Mouse (Mus musculus) WW6 (cell line): Measurements from ENCODE around the gene Bcar1.
A peak's percentile ranks its signal among the peaks of the same experiment; 100 is the strongest.

Experiments used
- DNase-seq: peaks from one replicate; pipeline ENCODE4 v3.0.0-alpha.2; 2013; ENCODE audit warnings: low read depth, low spot score

Bcar1 gene

DNA sequence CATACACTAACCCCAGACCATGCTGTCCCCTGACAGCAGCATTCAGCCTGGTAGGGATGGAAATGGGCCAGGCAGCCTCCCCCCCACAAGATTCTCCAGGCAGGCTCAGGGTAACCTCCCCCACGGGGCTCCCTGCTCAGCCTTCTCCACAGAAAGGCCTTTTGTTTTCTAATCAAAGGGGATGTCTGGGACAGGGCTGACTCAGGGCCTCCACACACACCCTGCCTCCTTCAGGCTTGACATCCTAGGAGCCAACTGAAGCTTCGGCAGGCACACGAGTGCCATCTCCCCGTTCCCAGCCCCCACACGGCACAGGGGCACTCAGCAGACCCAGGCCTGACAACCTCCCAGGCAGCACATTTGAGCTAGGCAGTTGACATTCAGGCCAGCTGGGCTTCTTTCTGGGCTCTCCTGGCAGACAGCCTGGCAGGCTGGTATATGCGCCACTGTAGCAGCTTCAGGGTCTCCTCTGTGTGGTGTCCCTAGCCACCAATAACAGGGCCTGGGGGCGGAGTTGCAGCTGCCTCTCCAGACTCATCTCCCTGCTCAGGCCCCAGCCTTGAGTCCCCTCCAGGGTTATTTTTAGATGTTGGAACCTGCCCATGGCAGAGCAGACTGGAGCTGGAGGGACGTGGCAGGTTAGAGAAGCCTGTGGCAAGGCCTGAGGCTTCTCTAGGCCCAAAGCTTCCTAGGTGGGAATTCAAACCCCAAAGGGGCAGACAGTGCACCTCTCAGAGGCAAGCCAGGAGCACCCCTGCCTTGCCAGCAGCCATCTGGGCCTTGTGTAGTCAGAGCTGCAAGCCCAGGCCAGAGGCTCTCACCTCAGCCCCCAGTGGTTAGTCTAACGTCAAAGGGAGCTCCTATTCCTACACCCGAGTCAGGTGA, 26.8 kb downstream of the Bcar1 start:
- DNase-seq, result no peak

GRCm38 (mm10) chr8:111715514-111715913, 28.1 kb downstream of the Bcar1 start:
- no peak for DNase-seq

DNA sequence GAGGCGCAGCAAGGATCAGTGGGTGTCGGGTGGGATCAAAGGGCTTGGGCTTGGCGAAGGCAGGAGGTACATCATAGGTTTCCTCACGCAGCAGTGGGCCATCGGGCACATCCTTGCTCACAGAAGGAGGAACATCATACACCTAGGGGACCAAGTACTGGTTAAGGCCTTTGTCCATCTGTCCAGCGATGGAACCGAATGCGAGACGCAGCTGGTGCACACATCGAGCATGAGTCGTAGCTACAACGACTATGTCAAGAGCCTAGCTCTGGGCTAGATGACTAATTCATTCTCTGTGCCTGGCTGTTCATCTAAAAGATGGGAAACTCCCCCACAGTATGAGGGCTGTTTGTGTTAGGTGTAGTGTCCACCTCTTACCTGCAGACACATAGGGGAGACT, 29.3 kb downstream of the Bcar1 start:
- DNase-seq, result no peak

DNA sequence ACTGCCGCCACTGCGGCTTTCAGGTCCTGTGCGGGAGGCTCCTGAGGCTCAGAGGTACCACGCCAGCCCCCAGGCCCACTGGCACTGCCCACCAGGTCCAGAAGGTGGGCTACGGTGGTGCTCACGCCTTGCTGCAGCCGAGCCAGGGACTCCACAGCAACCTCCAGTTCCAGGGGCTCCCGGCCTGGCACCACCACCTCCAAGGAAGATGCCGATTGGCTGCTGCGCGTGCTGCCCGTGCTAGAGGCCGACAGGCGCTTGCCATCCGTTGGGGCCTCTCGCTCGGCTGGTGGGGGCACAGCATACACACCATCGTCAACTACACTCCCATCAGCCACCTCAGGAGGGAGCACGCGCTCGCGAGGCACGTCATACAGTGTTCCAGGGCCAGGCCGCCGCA, 29.8 kb downstream of the Bcar1 start:
- no peak for DNase-seq

GRCm38 (mm10) chr8:111713291-111713690, 30.3 kb downstream of the Bcar1 start:
- no peak for DNase-seq

DNA sequence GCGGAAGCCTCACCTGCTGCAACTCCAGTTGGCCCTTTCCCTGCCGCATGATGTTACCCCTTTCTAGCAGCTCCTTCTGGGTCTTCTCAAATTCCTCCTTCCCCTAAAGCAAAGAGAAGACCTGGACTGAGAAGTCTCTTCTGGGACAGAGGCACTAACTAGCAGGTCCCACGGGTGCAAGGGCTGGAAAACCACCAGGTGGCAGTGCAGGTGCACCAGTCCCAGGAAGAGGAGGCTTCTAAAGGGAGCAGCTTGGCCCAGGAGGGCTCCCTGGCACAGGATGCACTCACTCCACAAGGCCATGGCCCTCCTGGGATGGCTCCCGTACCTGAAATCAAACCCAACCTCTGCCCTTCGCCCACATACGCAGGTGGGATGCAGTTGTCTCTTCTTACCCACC, 31.0 kb downstream of the Bcar1 start:
- peak; percentile 54 for DNase-seq

- no peak for DNase-seq
Observed at GRCm38 (mm10) chr8:111712135-111712534, 31.5 kb downstream of the Bcar1 start.

DNA sequence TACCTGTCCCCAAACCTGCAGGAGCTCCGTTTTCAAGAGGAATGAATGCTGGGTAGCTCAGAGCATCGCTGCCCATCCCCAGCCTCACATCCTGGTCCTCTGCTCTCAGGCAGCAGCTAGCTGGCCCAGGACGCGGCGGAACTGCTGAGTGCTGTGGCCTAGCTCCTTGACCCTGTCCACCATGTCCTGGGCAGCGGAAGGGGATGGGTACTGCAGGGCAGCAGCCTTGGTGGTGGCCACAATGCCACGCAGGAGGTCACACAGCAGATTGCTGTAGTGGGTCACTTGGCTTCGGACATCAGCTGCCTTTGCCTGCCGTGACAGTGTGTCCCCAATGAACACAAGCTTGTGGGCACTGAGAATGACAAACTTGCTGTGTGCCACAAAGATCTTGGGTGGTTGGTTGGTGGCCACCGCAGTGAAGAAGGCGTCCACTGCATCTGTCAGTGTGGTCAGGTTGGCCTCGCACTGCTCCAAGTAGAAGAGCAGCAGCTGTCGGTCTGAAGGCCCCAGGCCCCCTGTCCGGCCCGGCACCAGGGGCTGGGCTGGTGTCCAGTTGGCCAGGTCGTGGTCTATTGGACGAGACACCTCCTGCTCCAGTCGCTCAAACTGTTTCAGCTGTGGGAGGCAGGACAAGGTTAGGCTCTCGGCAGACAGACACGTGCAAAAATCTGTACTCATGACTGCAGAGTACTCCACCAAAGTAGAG, 32.7 kb downstream of the Bcar1 start:
- DNase-seq, result no peak

GRCm38 (mm10) chr8:111709223-111709622, 34.4 kb downstream of the Bcar1 start:
- DNase-seq, result no peak

DNA sequence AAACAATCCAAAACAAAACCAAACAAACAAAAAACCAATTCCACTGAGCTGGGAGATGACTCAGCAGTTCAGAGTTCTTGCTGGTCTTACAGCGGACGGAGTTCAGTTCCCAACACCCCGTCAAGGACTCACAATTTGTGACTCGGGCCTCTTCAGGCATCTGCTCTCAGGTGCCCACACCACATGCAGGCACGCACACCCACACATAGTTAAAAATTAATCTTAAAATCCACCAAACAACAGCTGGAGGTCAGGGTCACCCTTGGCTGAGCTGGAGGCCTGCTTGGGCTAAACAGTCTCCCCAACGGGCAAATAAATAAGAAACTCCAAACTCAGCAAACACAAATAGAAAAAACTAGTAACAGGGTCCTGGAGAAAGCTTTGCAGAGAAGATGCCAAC, 35.3 kb downstream of the Bcar1 start:
- DNase-seq, result no peak

DNA sequence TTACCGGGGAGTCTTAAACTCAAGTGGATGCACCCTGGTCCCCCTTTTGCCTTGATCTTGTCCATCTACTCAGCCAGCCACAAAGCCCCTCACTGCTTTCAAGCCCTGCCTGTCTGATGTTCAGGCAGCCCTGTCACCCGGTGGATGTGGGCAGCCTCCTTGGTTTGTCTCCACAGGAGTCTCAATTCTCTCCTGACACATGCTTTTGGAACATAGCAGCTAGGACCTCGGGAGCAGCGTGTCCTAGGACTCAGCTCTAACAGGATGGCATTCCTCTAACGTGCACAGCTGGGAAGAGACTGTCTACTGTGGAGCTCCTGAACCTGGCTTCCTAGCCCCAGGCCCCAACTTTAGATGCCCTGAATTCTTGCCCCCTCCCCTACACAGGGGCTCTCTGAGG, 37.9 kb downstream of the Bcar1 start:
- no peak for DNase-seq

- no peak for DNase-seq
Observed at GRCm38 (mm10) chr8:111705222-111705621, 38.4 kb downstream of the Bcar1 start.

DNA sequence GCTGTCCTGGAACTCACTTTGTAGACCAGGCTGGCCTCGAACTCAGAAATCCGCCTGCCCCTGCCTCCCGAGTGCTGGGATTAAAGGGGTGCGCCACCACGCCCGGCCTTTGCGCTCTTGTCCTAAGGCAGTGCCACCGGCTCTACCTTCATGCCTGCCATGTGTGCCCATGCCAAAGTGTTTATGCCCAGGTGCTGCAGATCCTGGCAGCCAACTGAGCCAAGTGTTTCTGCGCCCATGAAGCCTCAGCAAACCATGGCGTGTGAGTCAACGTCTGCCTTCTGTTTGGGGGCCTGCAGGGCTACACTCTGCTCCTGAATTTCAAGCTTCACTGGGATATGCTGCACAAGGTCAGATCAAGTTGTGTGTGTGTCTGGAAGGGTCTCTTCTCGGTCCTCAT, 39.0 kb downstream of the Bcar1 start:
- DNase-seq, result no peak

DNA sequence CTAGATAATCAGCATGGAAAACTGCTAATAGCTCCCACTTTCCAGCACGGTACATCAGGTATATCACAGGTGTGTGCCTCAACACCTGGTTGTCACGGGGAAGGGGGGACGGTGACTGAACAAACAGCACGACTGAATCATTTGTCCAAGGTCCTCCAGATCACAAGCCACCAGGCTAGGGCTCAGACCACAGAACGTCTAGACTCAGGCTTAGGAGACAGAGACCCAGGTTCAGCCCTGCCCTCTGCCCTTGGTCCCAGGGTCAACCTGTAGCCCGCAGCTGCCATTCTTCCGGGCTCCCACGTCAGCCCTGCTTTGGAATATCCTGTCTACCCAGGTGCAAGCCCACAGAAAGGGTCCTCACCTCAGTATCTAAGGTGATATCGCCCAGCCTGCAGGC, 42.2 kb downstream of the Bcar1 start:
- DNase-seq, result no peak

DNA sequence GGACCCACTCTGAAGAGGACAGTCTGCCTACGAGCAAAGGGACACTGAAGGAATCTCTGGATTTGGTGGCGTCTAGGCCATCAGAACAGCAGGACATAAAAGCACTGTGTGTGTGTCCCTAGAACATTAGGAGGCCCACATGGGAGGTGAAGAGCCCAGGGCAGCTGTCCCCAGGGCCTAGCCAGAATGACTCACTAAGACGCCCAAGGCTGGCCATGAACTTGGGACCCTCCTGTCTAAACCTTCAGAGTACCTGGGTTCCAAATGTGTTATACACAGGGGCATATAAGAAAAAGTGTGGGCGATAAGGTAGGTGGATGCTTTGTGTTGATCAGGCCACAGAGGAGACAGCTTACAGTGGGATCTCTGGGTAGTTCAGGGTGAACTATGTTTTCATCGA, 42.9 kb downstream of the Bcar1 start:
- DNase-seq, result no peak

GRCm38 (mm10) chr8:111700201-111700600, 43.4 kb downstream of the Bcar1 start:
- no peak for DNase-seq

GRCm38 (mm10) chr8:111699035-111699434, 44.6 kb downstream of the Bcar1 start:
- DNase-seq, result no peak

DNA sequence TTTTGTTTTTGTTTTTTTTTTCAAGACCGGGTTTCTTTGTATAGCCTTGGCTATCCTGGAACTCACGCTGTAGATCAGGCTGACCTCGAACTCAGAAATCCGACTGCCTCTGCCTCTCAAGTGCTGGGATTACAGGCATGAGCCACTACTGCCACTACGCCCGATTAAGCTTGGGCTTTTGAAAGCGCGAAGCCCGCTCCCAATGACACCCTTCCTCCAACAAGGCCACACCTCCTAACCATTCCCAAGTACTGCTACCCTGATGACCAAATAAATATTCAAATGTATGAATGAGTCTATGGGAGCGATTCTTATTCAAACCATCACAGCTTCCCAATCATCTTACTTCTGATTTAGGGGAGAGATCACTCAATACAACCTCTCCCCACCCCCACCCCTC, 46.0 kb downstream of the Bcar1 start:
- no peak for DNase-seq

DNA sequence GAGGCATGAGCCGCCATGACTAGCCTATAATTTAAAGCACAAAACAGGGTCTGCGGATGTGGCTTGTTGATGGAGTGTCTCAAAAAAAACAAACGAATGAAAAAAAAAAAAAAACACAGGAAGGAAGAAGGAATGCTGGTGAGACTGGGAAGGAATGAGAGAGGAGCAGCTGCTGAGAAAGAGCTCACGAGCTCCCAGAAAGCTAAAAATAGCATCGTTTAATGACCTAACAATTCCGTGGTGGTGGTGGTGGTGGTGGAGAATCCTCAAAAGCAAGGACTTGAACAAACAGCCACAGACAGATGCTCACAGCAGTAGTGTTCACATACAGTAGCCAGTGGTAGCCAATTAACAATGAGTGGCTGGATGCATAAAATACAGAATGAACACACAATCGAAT, 48.2 kb downstream of the Bcar1 start:
- DNase-seq, result no peak

- DNase-seq, result no peak
Observed at GRCm38 (mm10) chr8:111693261-111693741, 50.3 kb downstream of the Bcar1 start.

DNA sequence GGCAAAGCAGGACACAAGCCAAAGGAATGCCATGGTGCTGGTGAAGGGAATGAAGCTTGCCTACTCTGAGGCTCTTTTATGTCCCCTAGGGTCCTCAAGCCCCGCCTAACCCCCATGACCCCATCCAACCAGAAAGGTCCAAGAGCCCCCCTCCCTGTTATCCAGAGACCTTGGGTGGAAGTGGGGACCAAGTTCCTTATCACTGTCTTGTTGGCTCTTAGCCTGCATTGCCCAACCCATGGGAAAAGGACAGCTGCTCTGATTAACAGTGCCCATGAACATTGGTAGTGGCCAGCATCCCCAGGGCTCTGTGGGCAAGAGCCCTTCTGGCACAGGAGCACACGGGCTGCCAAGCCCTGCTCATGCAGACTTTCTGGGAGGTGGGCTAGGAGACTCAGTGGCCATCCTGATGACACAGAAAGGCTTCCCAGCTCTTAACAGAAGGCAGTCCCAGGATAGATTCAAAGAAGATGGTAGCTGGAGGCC, 52.6 kb downstream of the Bcar1 start, which contains the start of gene Ctrb1:
Gene Ctrb1, minus strand, starts transcription at position 51 of the 486 bp plus-strand sequence.
- DNase-seq, result no peak

GRCm38 (mm10) chr8:111686881-111687280, 56.7 kb downstream of the Bcar1 start:
- no peak for DNase-seq

- DNase-seq, result no peak
Observed at GRCm38 (mm10) chr8:111682521-111682920, 61.1 kb downstream of the Bcar1 start.
